Mouse (Mus musculus) lung, postnatal 25 days (tissue): ENCODE data around the gene Majin.

Experiments
- DNase-seq: peaks from one replicate; pipeline ENCODE4 v3.0.0; 2022; ENCODE audit warnings: low spot score

The Majin gene

GRCm38 (mm10) chr19:6262839-6263433, 78.7 kb downstream of the Majin start:
- no peak for DNase-seq

GRCm38 (mm10) chr19:6264200-6264599, 80.0 kb downstream of the Majin start:
- DNase-seq: no peak

GRCm38 (mm10) chr19:6264945-6265344, 80.8 kb downstream of the Majin start:
- DNase-seq: no peak

- no peak for DNase-seq
These were observed 81.6 kb downstream of the Majin start for GRCm38 (mm10) chr19:6265727-6266182.

GRCm38 (mm10) chr19:6267306-6268169, 83.3 kb downstream of the Majin start:
- peak; percentile 43 for DNase-seq

GRCm38 (mm10) chr19:6268170-6268528, 84.0 kb downstream of the Majin start:
- peak; percentile 90 for DNase-seq

- DNase-seq: peak; percentile 70
These were observed 84.5 kb downstream of the Majin start for GRCm38 (mm10) chr19:6268670-6269132.

GRCm38 (mm10) chr19:6269798-6270475, 85.7 kb downstream of the Majin start:
- no peak for DNase-seq

GRCm38 (mm10) chr19:6270661-6271060, 86.5 kb downstream of the Majin start:
- no peak for DNase-seq

- DNase-seq: no peak
These were observed 87.0 kb downstream of the Majin start for GRCm38 (mm10) chr19:6271206-6271605.

GRCm38 (mm10) chr19:6272053-6272452, 87.9 kb downstream of the Majin start:
- no peak for DNase-seq

- DNase-seq: peak; percentile 38
These were observed 88.5 kb downstream of the Majin start for GRCm38 (mm10) chr19:6272738-6273137.

- no peak for DNase-seq
These were observed 89.4 kb downstream of the Majin start for GRCm38 (mm10) chr19:6273592-6273991.
